ENCODE assay signal across 18 mouse cellular contexts in the genomic region with DNA sequence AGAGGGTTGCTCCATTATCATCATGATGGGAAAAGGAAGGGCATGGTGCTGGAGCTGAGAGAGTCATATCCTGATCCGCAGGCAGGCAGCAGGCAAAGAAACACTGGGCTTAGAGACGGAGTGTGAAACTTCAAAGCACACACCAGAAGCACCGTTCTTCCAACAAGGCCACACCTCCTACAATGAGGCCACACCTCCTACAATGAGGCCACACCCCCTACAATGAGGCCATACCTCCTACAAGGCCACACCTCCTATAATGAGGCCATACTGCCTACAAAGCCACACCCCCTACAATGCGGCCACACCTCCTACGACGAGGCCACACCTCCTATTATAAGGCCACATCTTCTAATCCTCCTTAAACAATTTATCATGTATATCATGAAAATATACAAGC. TPM values are rescaled to one million over a fixed set of nuclear protein-coding genes. Genes with fewer than 3 reads are reported as not detected.
DNase-seq lines count a peak whose midpoint lies in the region; ATAC-seq and TF ChIP-seq lines count a peak whose summit lies in the region.
"Had no signal": no experiment of that assay in that cellular context is flagged by ENCODE, and none has a peak within 500 bp of the region (broad histone marks: within the 10 kb centered on the region; RNA-seq: fewer than 3 reads in every experiment).

No protein-coding gene starts in this region.

- no peaks in the 10 kb centered on the region for H3K36me3 ChIP-seq in heart, embryonic 12.5 days
- no peaks in the 10 kb centered on the region for H3K36me3 ChIP-seq in liver, postnatal 0 days (replicated peaks; ENCODE audit: insufficient read depth, low read length)
- H3K36me3 ChIP-seq: heart, embryonic 10.5 days; midbrain, embryonic 12.5 days had no signal

- 0 out of 2 replicates have a peak, but pooled peaks have one; percentile 19 for ATAC-seq in heart, embryonic 12.5 days (ENCODE audit: insufficient number of reproducible peaks, low FRiP score)
- ATAC-seq in liver, postnatal 0 days = peak; percentile 58
- ATAC-seq: intestine, embryonic 16.5 days had no signal

- 69% methylated on average over 6 of the region's 6 CpGs for WGBS in heart, embryonic 12.5 days
- 70% methylated on average over 6 of the region's 6 CpGs for WGBS in liver, postnatal 0 days (ENCODE audit: insufficient replicate concordance)

- H3K9me3 ChIP-seq in heart, embryonic 12.5 days (replicated peaks) = no peaks in the 10 kb centered on the region
- H3K9me3 ChIP-seq in liver, postnatal 0 days (ENCODE audit: low read length) = no peaks in the 10 kb centered on the region
- H3K9me3 ChIP-seq: heart, embryonic 10.5 days; midbrain, embryonic 12.5 days had no signal

- peaks cover 44% of the 10 kb centered on the region for H3K4me1 ChIP-seq in heart, embryonic 12.5 days (replicated peaks)
- H3K4me1 ChIP-seq in liver, postnatal 0 days (ENCODE audit: insufficient read depth) = no peaks in the 10 kb centered on the region

- no peak overlapping the region for H3K27ac ChIP-seq in heart, embryonic 12.5 days (ENCODE audit: poor library complexity, severe bottlenecking)
- H3K27ac ChIP-seq in liver, postnatal 0 days (ENCODE audit: low read depth) = no peak overlapping the region
- H3K27ac ChIP-seq: midbrain, embryonic 12.5 days had no signal

- no peak overlapping the region for H3K4me2 ChIP-seq in heart, embryonic 12.5 days
- H3K4me2 ChIP-seq in liver, postnatal 0 days (ENCODE audit: low read depth, low read length) = no peak overlapping the region
- H3K4me2 ChIP-seq: midbrain, embryonic 12.5 days had no signal

- no peak for TF ChIP-seq EP300 in liver, postnatal 0 days (IDR thresholded peaks at IDR 0.05; ENCODE audit: low read depth)

- DNase-seq in heart, adult 8-10 months (ENCODE audit: low spot score) = no peak
- DNase-seq in 416B (ENCODE audit: low read depth) (peak; percentile 2), WW6 (ENCODE audit: low read depth, low spot score) (peak; percentile 70)
- peak; percentile 20 for DNase-seq in liver, postnatal 0 days
- DNase-seq in frontal cortex, adult 2 months (ENCODE audit: extremely low spot score in 1 of 2, low spot score in 1 of 2) = no peak
- no peak for DNase-seq in left cerebral cortex, postnatal 25 days (ENCODE audit: low spot score in 2 of 2)
- DNase-seq in urinary bladder, adult 18-20 months (ENCODE audit: low spot score in 2 of 2) = no peak
- DNase-seq: adrenal gland, postnatal 36 days; cerebellum, adult 11 months; heart, postnatal 4 days; kidney, postnatal 36 days; lung, adult 2 months; right cerebral cortex, adult 18-20 months; thymus, postnatal 14 days had no signal

- no peak for TF ChIP-seq CTCF in liver, postnatal 0 days (IDR thresholded peaks at IDR 0.05; ENCODE audit: low read depth)

- no peak overlapping the region for H3K4me3 ChIP-seq in heart, embryonic 12.5 days
- no peak overlapping the region for H3K4me3 ChIP-seq in liver, postnatal 0 days (ENCODE audit: low read depth, low read length)
- H3K4me3 ChIP-seq: heart, embryonic 10.5 days; midbrain, embryonic 12.5 days had no signal

- H3K9ac ChIP-seq in heart, embryonic 12.5 days = no peak overlapping the region
- H3K9ac ChIP-seq in liver, postnatal 0 days (replicated peaks) = no peak overlapping the region
- H3K9ac ChIP-seq: midbrain, embryonic 12.5 days had no signal

- no peaks in the 10 kb centered on the region for H3K27me3 ChIP-seq in heart, embryonic 12.5 days (replicated peaks)
- H3K27me3 ChIP-seq in liver, postnatal 0 days (ENCODE audit: insufficient read depth, low read length) = no peaks in the 10 kb centered on the region

- intact Hi-C loops in left cerebral cortex, postnatal 25 days (cut with DNase I) = no loop called here

RNA-seq across cellular contexts. Expression of a gene that starts 52.2 kb away (rescaled TPM):
- 93.5 and 100 TPM in 2 replicates for polyA plus RNA-seq in heart, embryonic 12.5 days (2016; fragmentation: Nextera tagmentation; extraction: Ambion mirVana)
- 10 to 100 TPM; 53.0 to 86.1 (median 71.0) TPM for total RNA-seq in heart, adult 8-10 months (2022)
- 3.5 and 3.9 TPM in 2 replicates for polyA plus RNA-seq in liver, postnatal 0 days (2015; fragmentation: Nextera tagmentation; extraction: Ambion mirVana)
- polyA plus RNA-seq in frontal cortex, adult 2 months (2012; rRNA removed) = 7.8 and 9.1 TPM in 2 replicates
- total RNA-seq in left cerebral cortex, postnatal 25 days (2021) = 10 to 100 TPM in 1 of 2 experiments, 1 to 10 TPM in 1; 5.0 to 10.5 TPM

RNA-seq across cellular contexts. Expression of a gene that starts 56.5 kb away (rescaled TPM):
- polyA plus RNA-seq in heart, embryonic 12.5 days (2016; fragmentation: Nextera tagmentation; extraction: Ambion mirVana) = 35.2 and 36.7 TPM in 2 replicates
- 1 to 10 TPM; 6.3 to 9.3 (median 7.5) TPM for total RNA-seq in heart, adult 8-10 months (2022)
- 45.1 and 60.8 TPM in 2 replicates for polyA plus RNA-seq in liver, postnatal 0 days (2015; fragmentation: Nextera tagmentation; extraction: Ambion mirVana)
- 89.1 and 90.1 TPM in 2 replicates for polyA plus RNA-seq in frontal cortex, adult 2 months (2012; rRNA removed)
- 10 to 100 TPM; 63.8 to 65.5 TPM for total RNA-seq in left cerebral cortex, postnatal 25 days (2021)

Comparison
In these comparisons a context has a peak if more than half of its experiments do, and no peak if none do; other contexts are left out.
1. DNase-seq: peak in 416B (single experiment), WW6 (single experiment) and liver, postnatal 0 days (single experiment); none in heart, adult 8-10 months (single experiment), frontal cortex, adult 2 months (0 of 2), left cerebral cortex, postnatal 25 days (0 of 2) and urinary bladder, adult 18-20 months (0 of 2).